Mouse (Mus musculus): ENCODE results near the gene Dab2. TPM values are rescaled to one million over a fixed set of nuclear protein-coding genes. Genes with fewer than 3 reads are reported as not detected.

Gene Dab2
- polyA plus RNA-seq, 1 experiment from 2014 or later: 10.6 TPM

GRCm38 (mm10) chr15:6445135-6445534, 145.5 kb downstream of the Dab2 start, which contains the start of gene C9:
TSS of gene C9 (plus strand) at chr15:6445327.
- H3K4me2 ChIP-seq: no peak within 1 kb of the TSS
- peaks cover 8% of the 10 kb centered on the region; the same call in 1 of the 2 replicates for H3K4me1 ChIP-seq
- no peak within 1 kb of the TSS for H3K4me3 ChIP-seq
- H3K36me3 ChIP-seq (ENCODE audit: poor library complexity, severe bottlenecking): no peaks in the 10 kb centered on the region
- 77% methylated on average over 2 of the region's 2 CpGs for WGBS
- H3K9me3 ChIP-seq (replicated peaks): no peaks in the 10 kb centered on the region
- H3K27me3 ChIP-seq: no peaks in the 10 kb centered on the region
- ATAC-seq: no peak
- H3K27ac ChIP-seq: no peak within 1 kb of the TSS
- H3K9ac ChIP-seq: no peak within 1 kb of the TSS

GRCm38 (mm10) chr15:6446181-6446580, 146.6 kb downstream of the Dab2 start:
- Histone ChIP-seq H3K4me3 (no peak overlapping the region), H3K9ac (no peak overlapping the region), H3K4me2 (no peak overlapping the region), H3K9me3 (replicated peaks) (no peaks in the 10 kb centered on the region), H3K36me3 (ENCODE audit: poor library complexity, severe bottlenecking) (no peaks in the 10 kb centered on the region), H3K27ac (no peak overlapping the region), H3K27me3 (no peaks in the 10 kb centered on the region), H3K4me1 (peaks cover 8% of the 10 kb centered on the region; the same call in 1 of the 2 replicates)
- ATAC-seq: no peak
- 85% methylated on average over 1 of the region's 1 CpGs for WGBS

- H3K27ac ChIP-seq: no peak overlapping the region
- H3K4me1 ChIP-seq: peaks cover 8% of the 10 kb centered on the region; the same call in 1 of the 2 replicates
- 39% methylated on average over 9 of the region's 9 CpGs for WGBS
- H3K9me3 ChIP-seq (replicated peaks): no peaks in the 10 kb centered on the region
- no peaks in the 10 kb centered on the region for H3K36me3 ChIP-seq (ENCODE audit: poor library complexity, severe bottlenecking)
- H3K9ac ChIP-seq: no peak overlapping the region
- no peak overlapping the region for H3K4me2 ChIP-seq
- H3K4me3 ChIP-seq: no peak overlapping the region
- peak; percentile 55; the same call in 1 of the 2 replicates for ATAC-seq
- no peaks in the 10 kb centered on the region for H3K27me3 ChIP-seq
Measured at GRCm38 (mm10) chr15:6448892-6449291, 149.3 kb downstream of the Dab2 start.

GRCm38 (mm10) chr15:6454461-6454860, 154.9 kb downstream of the Dab2 start:
- no peak overlapping the region for H3K4me3 ChIP-seq
- no peak overlapping the region for H3K4me2 ChIP-seq
- no peaks in the 10 kb centered on the region for H3K9me3 ChIP-seq (replicated peaks)
- H3K9ac ChIP-seq: no peak overlapping the region
- H3K27me3 ChIP-seq: no peaks in the 10 kb centered on the region
- H3K36me3 ChIP-seq (ENCODE audit: poor library complexity, severe bottlenecking): no peaks in the 10 kb centered on the region
- no peaks in the 10 kb centered on the region for H3K4me1 ChIP-seq
- no peak for ATAC-seq
- 81% methylated on average over 2 of the region's 2 CpGs for WGBS
- no peak overlapping the region for H3K27ac ChIP-seq

- ATAC-seq: no peak
- Histone ChIP-seq H3K9me3 (replicated peaks) (no peaks in the 10 kb centered on the region), H3K36me3 (ENCODE audit: poor library complexity, severe bottlenecking) (no peaks in the 10 kb centered on the region), H3K4me2 (no peak overlapping the region), H3K4me1 (no peaks in the 10 kb centered on the region), H3K9ac (no peak overlapping the region), H3K27me3 (no peaks in the 10 kb centered on the region), H3K27ac (no peak overlapping the region), H3K4me3 (no peak overlapping the region)
- WGBS: 67% methylated on average over 8 of the region's 8 CpGs
Measured at GRCm38 (mm10) chr15:6461381-6461780, 161.8 kb downstream of the Dab2 start.

- no peak overlapping the region for H3K4me3 ChIP-seq
- H3K4me1 ChIP-seq: no peaks in the 10 kb centered on the region
- H3K27me3 ChIP-seq: no peaks in the 10 kb centered on the region
- no peak overlapping the region for H3K9ac ChIP-seq
- H3K4me2 ChIP-seq: no peak overlapping the region
- no peaks in the 10 kb centered on the region for H3K36me3 ChIP-seq (ENCODE audit: poor library complexity, severe bottlenecking)
- ATAC-seq: no peak
- WGBS: 88% methylated on average over 3 of the region's 3 CpGs
- no peak overlapping the region for H3K27ac ChIP-seq
- H3K9me3 ChIP-seq (replicated peaks): no peaks in the 10 kb centered on the region
Measured at GRCm38 (mm10) chr15:6463361-6463923, 163.9 kb downstream of the Dab2 start.

- H3K27ac ChIP-seq: no peak overlapping the region
- no peaks in the 10 kb centered on the region for H3K27me3 ChIP-seq
- WGBS: 87% methylated on average over 10 of the region's 10 CpGs
- H3K4me3 ChIP-seq: no peak overlapping the region
- H3K4me2 ChIP-seq: no peak overlapping the region
- no peaks in the 10 kb centered on the region for H3K4me1 ChIP-seq
- no peaks in the 10 kb centered on the region for H3K9me3 ChIP-seq (replicated peaks)
- no peak for ATAC-seq
- H3K9ac ChIP-seq: no peak overlapping the region
- H3K36me3 ChIP-seq (ENCODE audit: poor library complexity, severe bottlenecking): no peaks in the 10 kb centered on the region
Measured at GRCm38 (mm10) chr15:6466995-6467394, 167.4 kb downstream of the Dab2 start.

GRCm38 (mm10) chr15:6468845-6469244, 169.3 kb downstream of the Dab2 start:
- Histone ChIP-seq H3K9me3 (replicated peaks) (no peaks in the 10 kb centered on the region), H3K27me3 (no peaks in the 10 kb centered on the region), H3K4me3 (no peak overlapping the region), H3K4me1 (no peaks in the 10 kb centered on the region), H3K4me2 (no peak overlapping the region), H3K36me3 (ENCODE audit: poor library complexity, severe bottlenecking) (no peaks in the 10 kb centered on the region), H3K9ac (no peak overlapping the region), H3K27ac (no peak overlapping the region)
- ATAC-seq: no peak
- 95% methylated on average over 1 of the region's 1 CpGs for WGBS

GRCm38 (mm10) chr15:6469384-6469783, 169.8 kb downstream of the Dab2 start:
- Histone ChIP-seq H3K27ac (no peak overlapping the region), H3K4me1 (no peaks in the 10 kb centered on the region), H3K4me2 (no peak overlapping the region), H3K4me3 (no peak overlapping the region), H3K9me3 (replicated peaks) (no peaks in the 10 kb centered on the region), H3K27me3 (no peaks in the 10 kb centered on the region), H3K36me3 (ENCODE audit: poor library complexity, severe bottlenecking) (no peaks in the 10 kb centered on the region), H3K9ac (no peak overlapping the region)
- WGBS: 95% methylated on average over 3 of the region's 3 CpGs
- ATAC-seq: no peak

- Histone ChIP-seq H3K4me2 (no peak overlapping the region), H3K9ac (no peak overlapping the region), H3K27me3 (no peaks in the 10 kb centered on the region), H3K27ac (no peak overlapping the region), H3K9me3 (replicated peaks) (no peaks in the 10 kb centered on the region), H3K4me3 (no peak overlapping the region), H3K36me3 (ENCODE audit: poor library complexity, severe bottlenecking) (no peaks in the 10 kb centered on the region), H3K4me1 (no peaks in the 10 kb centered on the region)
- 85% methylated on average over 3 of the region's 3 CpGs for WGBS
- no peak for ATAC-seq
Measured at GRCm38 (mm10) chr15:6483561-6483960, 184.0 kb downstream of the Dab2 start.

Other genes with a start within 250 kb of the Dab2 start
- not detected in 2 replicates for gene C9, start 145.5 kb downstream of the Dab2 start, polyA plus RNA-seq (2015; fragmentation: Nextera tagmentation; extraction: Ambion mirVana)
- gene Fyb, start 223.1 kb downstream of the Dab2 start, polyA plus RNA-seq (2015; fragmentation: Nextera tagmentation; extraction: Ambion mirVana): 1.6 and 2.4 TPM in 2 replicates

Data from forebrain, embryonic 13.5 days (tissue).